Mouse (Mus musculus) urinary bladder, postnatal 4 days (tissue): ENCODE results near the gene Barx2.
A peak's percentile ranks its signal among the peaks of the same experiment; 100 is the strongest.
"Not testable (repeated sequence)": the region's sequence is repeated elsewhere in the genome, so short reads cannot be mapped to it uniquely, and the experiment has no call there.

ENCODE experiments used
- DNase-seq, 2 experiments: peaks; one replicate each; pipeline ENCODE4 v3.0.0; 2021 to 2022; ENCODE audit warnings: low spot score in 2 of 2

Barx2 gene

DNA sequence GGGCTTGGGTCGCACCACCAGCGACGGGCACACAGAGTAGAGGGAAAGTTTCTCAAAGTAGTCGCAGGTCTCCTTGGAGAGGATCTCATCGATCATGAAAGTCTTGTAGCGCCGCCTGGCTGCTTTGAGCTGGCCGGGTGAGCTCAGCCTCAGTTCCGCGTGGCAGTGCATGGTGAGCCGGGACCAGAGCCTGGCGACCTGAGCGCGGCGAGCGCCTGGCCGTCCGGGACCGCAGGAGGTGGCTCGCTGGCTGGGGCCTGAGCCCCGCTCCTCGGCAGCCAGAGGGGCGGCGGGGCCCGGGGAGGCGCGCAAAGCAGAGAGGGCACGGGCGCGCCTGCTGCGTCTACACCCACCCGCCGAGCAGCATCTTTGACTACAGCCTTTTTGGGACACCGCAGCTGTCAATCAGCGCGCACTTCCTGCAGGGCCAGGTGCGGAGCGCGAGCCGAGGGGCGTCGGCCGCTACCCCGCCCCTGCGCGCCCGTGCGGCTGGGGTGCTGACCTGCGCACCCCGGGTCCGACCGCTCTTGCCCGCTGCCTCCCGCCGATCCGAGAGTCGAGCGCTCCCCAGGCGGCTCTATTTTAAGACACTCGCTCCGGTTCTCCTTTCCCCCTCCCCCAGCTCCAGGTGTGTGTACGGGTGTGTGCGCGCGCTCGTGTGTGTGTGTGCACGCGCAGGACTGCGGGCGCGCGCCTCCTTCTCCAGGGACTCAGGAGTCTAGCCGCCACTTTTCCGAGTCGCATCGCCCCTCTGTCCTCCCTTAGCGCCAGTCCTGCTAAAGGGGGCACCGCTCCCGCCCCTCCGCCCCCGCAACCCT, at the start of gene Barx2:
Barx2 (minus strand) TSS at position 542 of the 818 bp plus-strand sequence.
- DNase-seq: peak; percentile 55 to 72

DNA sequence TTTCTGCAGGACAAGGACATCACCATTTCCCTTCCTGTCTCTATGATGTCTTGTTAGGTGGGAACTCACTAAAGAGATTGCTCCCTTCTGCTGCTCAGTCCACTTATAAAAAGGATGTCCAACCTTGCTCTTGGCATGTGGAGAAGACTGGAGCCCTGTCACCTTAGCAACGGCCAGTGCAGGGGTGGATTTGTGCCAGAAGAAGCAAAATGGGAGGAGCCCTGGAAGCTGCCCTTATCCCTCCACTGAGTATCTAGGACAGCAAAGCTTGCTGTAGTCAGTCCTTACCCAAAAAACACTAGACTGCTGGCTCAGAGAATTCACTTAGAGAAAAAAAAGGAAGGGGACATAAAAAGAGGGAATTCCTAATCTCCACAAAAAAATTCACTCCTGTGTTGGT, 49.0 kb upstream of the Barx2 start:
- no peak for DNase-seq

DNA sequence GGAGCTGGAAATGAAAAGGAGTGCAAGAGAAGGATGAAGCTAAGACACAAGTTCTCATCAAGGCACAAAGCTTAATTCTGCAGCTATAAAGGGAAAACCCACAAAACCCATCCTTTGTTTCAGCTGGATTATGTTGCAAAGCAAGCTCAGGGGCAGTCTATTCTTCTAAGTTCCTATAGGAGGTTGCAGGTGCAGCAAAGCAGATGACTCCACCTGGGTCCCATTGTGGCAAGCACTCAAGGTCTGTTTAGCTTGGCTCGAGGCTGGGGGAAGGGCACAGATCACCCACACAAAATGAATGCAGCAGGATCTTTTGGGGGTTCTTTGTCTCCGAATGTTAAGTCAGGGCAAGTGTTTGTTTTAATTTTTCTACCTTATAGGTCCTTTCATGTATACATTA, 47.2 kb upstream of the Barx2 start:
- DNase-seq: no peak

DNA sequence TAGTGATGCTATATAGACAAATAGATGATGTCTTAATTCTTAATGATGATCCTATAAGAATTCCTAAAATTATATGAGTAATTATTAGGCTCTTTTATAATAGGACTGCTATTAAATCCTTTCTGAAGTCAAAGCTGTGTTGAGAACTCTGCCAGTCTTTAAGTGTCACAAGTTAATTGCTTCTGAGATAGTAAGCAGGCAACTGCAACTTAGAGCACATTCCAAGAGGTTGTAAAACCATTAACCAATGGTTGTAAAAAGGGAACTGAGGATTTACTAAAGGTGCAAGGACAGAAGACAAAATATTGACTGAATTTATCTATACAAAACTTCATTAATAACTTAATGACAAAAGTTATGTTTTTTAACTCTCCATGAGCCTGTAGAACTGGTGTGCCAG, 44.9 kb upstream of the Barx2 start:
- DNase-seq: no peak

DNA sequence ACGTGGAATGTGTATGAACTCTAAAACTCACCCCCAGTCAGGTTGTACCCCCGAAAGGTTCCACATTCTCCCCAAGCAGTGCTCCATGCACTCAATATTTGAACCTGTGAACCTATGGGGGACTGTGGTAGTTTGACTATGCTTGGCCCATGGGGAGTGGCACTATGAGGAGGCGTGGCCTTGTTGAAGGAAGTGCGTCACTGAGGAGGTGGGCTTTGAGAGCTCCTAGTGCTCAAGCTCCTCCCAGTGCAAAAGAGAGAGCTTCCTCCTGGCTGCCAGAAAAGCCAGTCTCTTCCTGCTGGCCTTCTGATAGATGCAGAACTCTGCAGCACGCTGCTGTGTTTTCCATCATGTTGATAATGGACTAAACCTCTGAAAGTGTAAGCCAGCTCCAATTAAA, 37.2 kb upstream of the Barx2 start:
- no peak for DNase-seq

DNA sequence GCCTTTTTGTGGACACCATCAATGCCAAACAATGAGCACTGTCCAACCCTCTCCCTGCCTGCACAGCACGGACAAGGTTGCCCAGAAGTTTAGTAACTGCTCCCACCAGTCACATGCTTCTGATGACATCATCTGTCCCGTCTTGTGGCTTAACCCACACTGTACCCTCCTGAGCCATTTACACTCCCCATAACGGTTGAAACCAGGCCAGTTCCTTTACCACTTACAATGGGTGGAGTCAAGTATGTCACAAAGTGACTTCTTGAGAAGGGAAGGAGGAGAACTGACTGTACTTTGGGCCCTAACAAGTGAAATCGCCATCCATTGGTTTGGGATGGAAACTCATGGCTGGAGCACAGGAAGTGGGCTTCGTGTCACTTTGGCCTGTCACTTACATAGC, 35.8 kb upstream of the Barx2 start:
- DNase-seq: no peak

DNA sequence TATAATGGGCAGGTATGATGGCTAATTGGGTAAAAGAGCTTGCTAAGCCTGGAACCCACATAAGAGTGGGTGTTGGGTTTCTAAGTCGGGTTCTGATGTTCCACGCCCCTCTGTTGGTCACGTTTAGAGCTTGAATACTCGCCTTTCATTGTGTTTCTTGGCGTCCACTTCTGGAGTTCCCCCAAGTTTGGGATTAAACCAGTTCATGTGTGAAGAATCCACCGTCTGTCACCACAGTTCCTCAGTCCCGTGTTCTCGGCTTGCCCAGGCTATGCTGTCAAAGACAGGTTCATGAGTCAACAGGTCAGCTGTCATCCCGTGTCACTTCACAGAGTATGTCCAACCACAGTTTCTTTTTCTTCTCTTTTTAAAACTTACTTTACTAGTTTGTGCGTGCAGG, 33.8 kb upstream of the Barx2 start:
- no peak for DNase-seq

DNA sequence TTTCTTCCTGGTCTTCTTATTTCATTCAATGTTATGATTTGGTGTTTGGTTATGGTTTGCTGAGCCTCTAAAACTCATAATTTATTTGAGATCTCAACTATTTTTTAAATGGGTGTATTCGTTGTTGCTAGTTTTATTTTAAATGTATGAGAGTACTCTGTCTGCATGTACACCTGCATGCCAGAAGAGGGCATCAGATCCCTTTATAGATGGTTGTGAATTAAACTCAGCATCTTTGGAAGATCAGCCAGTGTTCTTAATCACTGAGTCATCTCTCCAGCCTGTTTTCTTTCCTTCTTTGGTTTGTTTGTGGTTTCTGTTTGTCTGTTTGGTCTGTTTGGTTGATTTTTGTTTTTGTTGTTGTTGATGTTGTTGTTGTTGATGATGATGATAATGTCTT, 29.1 kb upstream of the Barx2 start:
- DNase-seq: no peak

DNA sequence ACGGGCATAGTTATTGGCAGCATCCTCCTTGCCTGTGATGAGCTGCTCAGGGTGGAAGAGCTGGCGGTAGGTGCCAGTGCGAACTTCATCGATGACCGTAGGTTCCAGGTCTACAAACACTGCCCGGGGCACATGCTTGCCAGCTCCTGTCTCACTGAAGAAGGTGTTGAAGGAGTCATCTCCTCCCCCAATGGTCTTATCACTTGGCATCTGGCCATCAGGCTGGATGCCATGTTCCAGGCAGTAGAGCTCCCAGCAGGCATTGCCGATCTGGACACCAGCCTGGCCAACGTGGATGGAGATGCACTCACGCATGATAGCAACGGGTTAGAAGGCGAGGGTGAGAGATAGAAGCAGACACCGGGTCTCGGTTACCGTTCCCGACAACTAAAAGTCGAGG, 23.2 kb upstream of the Barx2 start:
- DNase-seq: not testable (repeated sequence)

DNA sequence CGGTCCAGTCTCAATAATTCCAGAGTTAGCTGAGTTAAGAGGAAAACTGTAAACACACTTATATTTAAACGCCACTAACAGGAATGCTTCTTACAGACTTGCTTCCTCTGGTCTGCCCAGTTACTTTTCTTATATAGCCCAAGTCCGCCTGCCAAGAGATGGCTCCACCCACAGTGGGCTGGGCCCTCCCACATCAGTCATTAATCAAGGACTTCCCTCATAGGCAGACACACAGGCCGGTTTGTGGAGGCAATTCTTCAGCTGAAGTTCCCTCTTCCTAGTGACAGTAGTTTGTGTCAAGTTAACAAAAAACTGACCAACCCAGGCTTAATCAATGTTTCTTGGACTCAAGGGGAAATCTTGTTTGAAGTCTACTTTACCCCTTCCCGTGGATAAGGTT, 18.4 kb upstream of the Barx2 start:
- no peak for DNase-seq

DNA sequence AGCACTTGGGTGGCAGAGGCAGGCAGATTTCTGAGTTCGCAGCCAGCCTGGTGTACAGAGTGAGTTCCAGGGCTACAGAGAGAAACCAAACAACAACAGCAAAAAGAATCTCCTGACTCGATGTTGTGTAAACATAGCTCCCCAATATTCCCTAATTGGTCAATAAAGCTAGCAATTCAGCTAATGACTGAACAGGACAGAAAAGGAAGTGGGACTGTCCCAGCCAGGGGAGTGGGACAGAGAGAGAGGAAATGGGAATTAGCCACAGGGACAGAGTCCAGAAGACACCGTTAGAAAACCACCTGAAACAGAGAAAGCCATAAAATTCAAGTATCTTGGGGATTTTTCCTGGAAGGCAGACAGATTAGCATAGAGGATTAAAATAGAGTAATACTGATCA, 18.0 kb upstream of the Barx2 start:
- no peak for DNase-seq

DNA sequence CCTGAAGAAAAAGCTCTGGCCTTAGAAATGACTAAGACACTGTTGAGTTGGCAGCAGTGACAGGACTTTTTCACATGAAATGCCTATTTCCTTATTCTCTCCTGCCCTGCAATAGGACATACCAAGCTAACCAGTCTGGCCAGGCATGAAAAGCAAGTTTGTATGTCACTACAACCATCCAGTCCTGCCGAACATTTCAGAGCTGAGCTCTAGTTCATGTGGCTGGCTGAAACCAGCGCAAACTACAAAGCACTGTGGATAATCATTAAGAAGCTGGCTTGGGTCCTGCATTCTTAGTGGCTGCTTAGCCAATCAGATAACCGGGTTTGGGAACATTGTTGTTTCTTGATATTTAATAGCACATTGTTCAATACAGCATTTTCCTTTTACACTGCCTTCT, 13.5 kb upstream of the Barx2 start:
- DNase-seq: no peak

DNA sequence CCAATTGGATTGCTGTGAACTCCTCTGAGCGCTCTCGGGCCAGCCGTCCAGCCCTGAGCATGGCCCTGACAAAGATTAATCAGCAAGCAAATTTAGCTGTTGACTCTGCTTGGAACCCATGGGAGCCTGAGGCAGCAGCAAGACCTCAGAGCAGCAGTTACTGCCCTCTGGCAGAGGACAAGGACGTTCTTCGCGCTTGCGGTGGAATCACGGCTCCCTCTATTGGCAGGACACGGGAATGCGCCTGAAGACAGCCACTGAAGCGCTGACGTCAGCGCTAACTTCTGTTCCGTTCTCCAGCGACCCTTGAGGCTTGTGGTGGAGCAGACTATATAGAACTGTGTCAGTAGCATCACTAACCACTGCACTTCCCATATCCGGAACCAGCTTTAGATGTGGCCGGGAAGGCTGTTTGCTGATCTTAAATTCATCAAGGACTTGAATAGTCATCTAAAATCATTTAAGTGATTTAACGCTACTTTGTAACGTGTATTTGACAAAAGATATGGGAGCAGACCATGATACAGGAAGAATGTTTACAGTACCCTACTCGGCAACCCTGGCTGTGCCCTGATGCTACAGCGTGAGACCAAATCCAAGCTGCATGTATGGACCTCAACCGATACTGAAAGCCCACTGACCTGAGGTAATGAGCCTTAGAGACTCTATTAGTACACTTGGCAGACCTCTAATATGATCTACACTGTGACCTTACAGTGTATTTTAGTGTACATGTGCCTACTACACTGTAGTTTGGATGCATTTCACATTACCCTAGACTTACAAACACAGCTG, 12.8 kb upstream of the Barx2 start:
- DNase-seq: peak; percentile 78 to 88

DNA sequence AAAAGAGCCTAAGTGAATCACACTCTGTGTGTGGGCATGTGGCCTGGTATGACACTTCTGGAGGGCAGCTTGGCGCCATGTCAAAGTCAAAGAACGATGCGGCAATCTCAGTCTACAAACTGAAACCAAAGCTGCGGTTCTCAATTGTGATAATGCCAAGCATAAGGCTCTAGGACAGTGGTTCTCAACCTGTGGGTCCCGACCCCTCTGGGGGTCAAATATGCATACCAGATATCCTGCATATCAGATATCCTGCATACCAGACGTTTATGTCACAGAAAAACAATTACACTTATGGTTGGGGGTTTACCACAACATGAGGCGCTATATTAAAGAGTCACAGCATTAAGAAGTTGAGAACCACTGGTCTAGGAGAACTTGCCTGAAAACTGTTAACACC, 10.3 kb upstream of the Barx2 start:
- DNase-seq: no peak

DNA sequence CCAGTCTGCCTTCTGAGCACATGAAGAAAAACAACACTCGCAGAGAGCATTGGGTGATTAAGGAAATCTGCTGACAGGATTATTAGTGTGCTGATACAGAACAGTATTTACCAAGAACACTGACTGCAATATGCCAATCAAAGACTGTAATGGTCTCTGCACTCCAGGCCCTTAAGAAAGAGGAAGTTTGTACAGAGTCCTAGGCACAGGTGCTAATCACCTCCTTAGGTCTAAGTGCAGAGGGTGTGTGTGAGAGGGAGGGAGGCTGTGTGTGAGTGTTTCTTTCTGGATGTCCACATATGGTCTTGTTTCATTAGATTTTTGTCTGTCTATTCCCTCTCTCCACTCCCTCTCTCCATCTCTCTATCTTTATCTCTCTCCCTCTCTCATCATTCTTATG, 6.5 kb upstream of the Barx2 start:
- DNase-seq: no peak

DNA sequence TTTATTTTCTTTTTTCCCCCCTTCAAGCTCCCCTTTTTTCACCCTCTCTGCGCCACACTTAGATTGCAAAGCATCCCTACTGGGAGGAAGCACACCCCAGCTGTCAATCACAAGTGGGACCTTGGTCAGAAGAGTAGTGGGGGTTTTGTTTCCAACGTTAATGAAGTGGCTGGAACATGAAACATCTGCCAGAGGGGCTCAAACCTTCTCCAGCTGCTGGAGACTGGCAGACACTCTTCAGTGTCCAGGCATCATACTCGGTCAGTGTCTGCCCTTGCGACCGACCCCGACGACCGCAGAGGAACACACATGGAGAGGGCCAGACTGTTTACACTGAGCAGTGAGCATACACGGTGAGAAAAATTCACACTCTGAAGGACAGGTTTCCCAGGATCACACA, 3.2 kb upstream of the Barx2 start:
- no peak for DNase-seq

DNA sequence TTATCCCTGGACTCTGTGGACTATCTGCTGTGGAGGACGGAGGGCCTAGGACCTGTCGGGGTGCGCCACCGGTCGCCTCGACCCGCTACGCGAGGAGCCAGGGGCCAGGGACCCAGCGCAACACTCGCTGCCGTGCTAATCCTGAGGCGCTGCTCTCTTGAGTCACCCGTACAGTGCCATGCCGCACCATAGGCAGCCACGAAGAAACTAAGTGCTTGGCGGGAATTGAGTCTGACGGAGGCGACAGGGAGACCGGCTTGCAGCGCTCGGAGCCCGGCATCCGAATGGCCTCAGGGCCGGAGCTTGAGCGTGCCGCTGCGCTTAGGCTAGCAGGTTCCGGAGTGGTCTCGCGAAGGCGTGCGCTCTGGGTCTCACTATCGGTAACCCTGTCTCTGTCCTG, 1.6 kb upstream of the Barx2 start:
- no peak for DNase-seq

DNA sequence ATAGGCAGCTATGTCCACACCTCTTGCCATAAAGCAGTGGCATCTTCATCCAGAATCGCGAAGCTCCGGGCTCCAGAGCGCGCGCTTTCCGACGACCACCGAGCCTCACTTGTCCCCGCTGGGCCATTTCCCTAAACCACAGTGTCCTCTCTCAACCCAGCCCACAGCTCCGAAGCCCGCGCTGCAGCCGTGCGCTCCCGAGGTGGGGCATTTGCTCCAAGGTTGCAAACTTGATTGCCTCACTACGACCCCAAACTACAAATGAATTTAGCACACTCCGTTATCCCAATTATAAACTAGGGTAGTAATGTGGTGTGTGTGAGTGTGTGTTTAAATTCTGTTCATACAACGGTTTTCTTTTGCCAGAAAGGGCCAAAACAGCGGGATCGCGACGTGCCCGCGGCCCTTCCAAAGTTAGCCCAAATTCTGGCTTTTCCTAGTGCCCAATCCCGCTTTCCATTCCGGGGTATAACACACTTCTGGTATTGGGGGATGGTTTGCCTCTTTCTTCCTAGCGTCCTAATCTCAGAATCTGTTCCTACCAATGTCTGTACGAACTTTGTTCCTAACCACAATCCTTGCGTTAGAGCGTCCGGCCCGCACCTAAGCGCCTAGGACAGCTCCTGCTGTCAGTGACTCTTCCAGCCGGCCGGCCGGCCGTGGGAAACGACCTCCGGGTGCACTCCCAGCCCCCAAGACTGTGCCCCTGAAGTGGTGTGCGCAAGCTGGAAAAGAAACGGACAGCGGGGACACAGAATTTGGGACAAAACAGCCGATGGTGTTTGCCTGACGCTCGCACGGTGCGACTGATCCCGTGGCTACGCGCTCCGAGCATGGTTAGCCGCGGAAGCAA, 703 bp upstream of the Barx2 start:
- no peak for DNase-seq

DNA sequence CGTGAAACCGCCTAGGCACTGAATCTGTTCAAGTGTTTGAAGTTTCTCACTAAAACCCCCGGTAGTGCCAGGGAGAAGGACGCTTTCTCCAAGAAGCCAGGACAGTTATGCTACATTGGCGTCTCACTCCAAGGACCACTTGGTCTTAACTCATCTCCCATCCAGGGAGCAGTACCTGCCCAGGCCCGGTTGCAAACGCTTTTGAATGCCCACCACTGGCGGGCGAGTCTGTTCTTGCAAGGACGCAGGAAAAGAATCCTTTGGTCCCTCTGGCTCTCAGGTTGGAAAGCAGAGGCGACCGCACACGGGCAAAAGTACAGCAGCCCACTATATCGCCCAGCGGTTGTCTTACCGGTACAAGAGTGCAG, 725 bp downstream of the Barx2 start:
- no peak for DNase-seq

DNA sequence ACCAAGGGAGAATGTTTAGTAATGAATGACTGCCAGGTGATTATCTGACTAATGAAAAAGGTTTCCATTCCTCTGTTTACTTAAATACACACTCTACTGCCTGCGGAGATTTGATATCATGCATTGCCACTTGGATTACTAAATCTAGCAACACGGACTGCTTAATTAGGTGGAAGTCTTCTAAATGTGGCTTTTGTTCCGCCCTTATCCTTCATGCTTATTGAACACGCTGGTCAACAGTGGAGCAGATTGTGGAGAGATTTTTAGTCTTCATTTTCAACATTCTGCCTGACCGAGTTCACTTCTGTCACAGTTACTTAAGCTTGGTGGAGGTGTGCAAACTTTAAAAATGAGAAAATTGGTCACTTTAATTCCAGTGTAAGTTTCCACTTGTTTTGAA, 3.0 kb downstream of the Barx2 start:
- no peak for DNase-seq

DNA sequence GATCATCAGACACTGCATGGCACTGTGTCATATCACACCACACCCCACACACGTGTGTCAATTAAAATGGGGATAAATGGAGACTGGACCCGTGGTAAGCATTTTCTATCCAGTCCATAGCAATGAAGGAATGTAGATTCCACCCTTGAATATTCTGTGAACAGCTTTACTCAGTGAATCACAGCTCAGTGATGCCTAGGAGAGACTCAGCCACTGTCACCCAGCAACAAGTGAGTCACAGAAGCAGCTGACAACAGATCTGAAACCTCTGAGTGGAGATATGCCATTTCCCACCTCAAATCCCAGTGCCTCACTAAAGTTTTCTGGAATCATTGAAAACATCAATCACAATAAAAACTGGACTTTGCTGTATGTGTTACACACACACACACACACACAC, 11.5 kb downstream of the Barx2 start:
- DNase-seq: no peak

DNA sequence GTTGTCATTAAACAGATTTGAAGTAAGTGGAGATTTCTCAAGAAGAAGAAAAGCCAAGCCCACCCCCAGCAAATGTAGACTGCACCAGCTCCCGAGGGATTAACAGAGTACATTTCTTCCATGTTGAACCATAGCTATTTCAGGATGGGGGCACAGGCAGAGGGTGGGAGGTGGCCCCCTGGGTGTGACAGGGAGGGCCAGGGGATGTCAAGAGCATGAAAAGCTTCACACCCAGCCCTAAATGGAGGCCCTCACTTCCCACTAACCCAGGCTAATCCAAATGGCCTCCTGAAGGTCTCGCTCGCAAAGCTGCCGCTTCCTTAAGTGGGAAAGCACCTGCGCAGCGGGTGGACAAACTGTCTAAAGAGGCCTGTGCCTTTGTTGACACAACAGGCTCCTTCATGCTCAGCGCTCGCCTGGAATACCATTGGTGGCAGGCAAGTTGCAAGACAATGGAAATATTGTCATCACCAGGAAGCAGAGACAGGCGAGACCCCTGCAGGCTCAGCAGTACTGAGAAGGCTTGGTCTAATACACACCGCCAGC, 18.4 kb downstream of the Barx2 start:
- DNase-seq: peak in 1 of 2 experiments; percentile 48
